Mouse (Mus musculus) midbrain, embryonic 10.5 days (tissue): Measurements from ENCODE around the gene Runx2. TPM values are rescaled to one million over a fixed set of nuclear protein-coding genes. Genes with fewer than 3 reads are reported as not detected.

Experiments
- DNase-seq: peaks from one replicate; pipeline ENCODE4 v3.0.0-alpha.2; 2017; ENCODE audit warnings: low spot score
- H3K27ac ChIP-seq: fragments of 300-500 bp; sonication (generic); replicated peaks from 2 replicates; pipeline ENCODE4 v1.5.1; 2016; ENCODE audit warnings: mild to moderate bottlenecking
- H3K27me3 ChIP-seq: fragments of 300-500 bp; sonication (generic); 2 replicates; pipeline ENCODE4 v1.6.1; 2016; ENCODE audit warnings: low read depth, mild to moderate bottlenecking; ENCODE audit not compliant: poor library complexity, severe bottlenecking
- H3K36me3 ChIP-seq: fragments of 300-500 bp; sonication (generic); 2 replicates; pipeline ENCODE4 v1.6.1; 2016; ENCODE audit warnings: mild to moderate bottlenecking, moderate library complexity
- H3K4me1 ChIP-seq: fragments of 300-500 bp; sonication (generic); 2 replicates; pipeline ENCODE4 v1.6.1; 2016
- H3K4me3 ChIP-seq: fragments of 300-500 bp; sonication (generic); 2 replicates; pipeline ENCODE4 v1.5.1; 2016; ENCODE audit warnings: mild to moderate bottlenecking, moderate library complexity
- H3K9me3 ChIP-seq: fragments of 300-500 bp; sonication (generic); replicated peaks from 2 replicates; pipeline ENCODE4 v1.6.1; 2016; ENCODE audit warnings: mild to moderate bottlenecking
- WGBS: fragments of 180-500 bp; shearing (Covaris S2); methylation state at CpG from one replicate; pipeline ENCODE4 v1.1.7; 2016; 5-methylcytosine and 5-hydroxymethylcytosine counted together
- polyA plus RNA-seq: library from polyadenylated mRNA; unstranded; fragments of >200 nt; fragmentation: Nextera tagmentation; extraction: Ambion mirVana; gene quantifications from 2 replicates; pipeline ENCODE4 v1.2.1, GENCODE M21; 2016

Gene Runx2
- polyA plus RNA-seq, 1 experiment from 2014 or later, result 0.17 TPM

GRCm38 (mm10) chr17:44663872-44664271 is 150.7 kb downstream of the Runx2 start:
- Histone ChIP-seq H3K36me3 (no peaks in the 10 kb centered on the region), H3K27ac (no peak overlapping the region), H3K9me3 (no peaks in the 10 kb centered on the region), H3K27me3 (peaks cover 98% of the 10 kb centered on the region), H3K4me3 (no peak overlapping the region), H3K4me1 (peaks cover 12% of the 10 kb centered on the region)
- DNase-seq, result no peak
- 85% methylated on average over 7 of the region's 7 CpGs for WGBS

GRCm38 (mm10) chr17:44663208-44663607 is 151.4 kb downstream of the Runx2 start:
- WGBS, result 84% methylated on average over 1 of the region's 1 CpGs
- H3K4me3 ChIP-seq, result no peak overlapping the region
- H3K36me3 ChIP-seq, result no peaks in the 10 kb centered on the region
- DNase-seq, result no peak
- H3K9me3 ChIP-seq, result no peaks in the 10 kb centered on the region
- H3K27ac ChIP-seq, result no peak overlapping the region
- peaks cover 98% of the 10 kb centered on the region for H3K27me3 ChIP-seq
- peaks cover 12% of the 10 kb centered on the region for H3K4me1 ChIP-seq

- Histone ChIP-seq H3K4me3 (no peak overlapping the region), H3K36me3 (no peaks in the 10 kb centered on the region), H3K27ac (no peak overlapping the region), H3K9me3 (no peaks in the 10 kb centered on the region), H3K4me1 (peaks cover 12% of the 10 kb centered on the region), H3K27me3 (peaks cover 94% of the 10 kb centered on the region)
- 89% methylated on average over 6 of the region's 6 CpGs for WGBS
- DNase-seq, result no peak
Observed at GRCm38 (mm10) chr17:44662080-44662706, 152.4 kb downstream of the Runx2 start.

GRCm38 (mm10) chr17:44660121-44660806 is 154.3 kb downstream of the Runx2 start:
- no peak for DNase-seq
- Histone ChIP-seq H3K4me1 (peaks cover 1% of the 10 kb centered on the region; the same call in 1 of the 2 replicates), H3K27ac (no peak overlapping the region), H3K4me3 (no peak overlapping the region), H3K36me3 (no peaks in the 10 kb centered on the region), H3K9me3 (no peaks in the 10 kb centered on the region), H3K27me3 (peaks cover 75% of the 10 kb centered on the region)
- 79% methylated on average over 7 of the region's 7 CpGs for WGBS

GRCm38 (mm10) chr17:44654503-44654902 is 160.1 kb downstream of the Runx2 start:
- H3K9me3 ChIP-seq, result no peaks in the 10 kb centered on the region
- H3K36me3 ChIP-seq, result no peaks in the 10 kb centered on the region
- 85% methylated on average over 4 of the region's 4 CpGs for WGBS
- H3K4me1 ChIP-seq, result peaks cover 9% of the 10 kb centered on the region
- no peak overlapping the region for H3K4me3 ChIP-seq
- peaks cover 56% of the 10 kb centered on the region for H3K27me3 ChIP-seq
- no peak for DNase-seq
- H3K27ac ChIP-seq, result no peak overlapping the region

- WGBS, result 93% methylated on average over 3 of the region's 3 CpGs
- H3K4me1 ChIP-seq, result peaks cover 16% of the 10 kb centered on the region
Observed at GRCm38 (mm10) chr17:44653081-44653480, 161.5 kb downstream of the Runx2 start.

GRCm38 (mm10) chr17:44652054-44652453 is 162.5 kb downstream of the Runx2 start:
- Histone ChIP-seq H3K27me3 (peaks cover 54% of the 10 kb centered on the region), H3K36me3 (no peaks in the 10 kb centered on the region), H3K9me3 (no peaks in the 10 kb centered on the region), H3K4me3 (no peak overlapping the region), H3K27ac (no peak overlapping the region), H3K4me1 (peaks cover 23% of the 10 kb centered on the region)
- 32% methylated on average over 7 of the region's 7 CpGs for WGBS
- DNase-seq, result no peak

More at GRCm38 (mm10) chr17:44653081-44653480, 161.5 kb downstream of the Runx2 start:
- H3K27ac ChIP-seq, result no peak overlapping the region
- H3K9me3 ChIP-seq, result no peaks in the 10 kb centered on the region
- H3K4me3 ChIP-seq, result no peak overlapping the region
- no peaks in the 10 kb centered on the region for H3K36me3 ChIP-seq
- DNase-seq, result no peak
- H3K27me3 ChIP-seq, result peaks cover 56% of the 10 kb centered on the region

- no peaks in the 10 kb centered on the region for H3K9me3 ChIP-seq
- peaks cover 25% of the 10 kb centered on the region for H3K4me1 ChIP-seq
- no peak for DNase-seq
- H3K4me3 ChIP-seq, result no peak overlapping the region
- 71% methylated on average over 8 of the region's 8 CpGs for WGBS
- H3K36me3 ChIP-seq, result no peaks in the 10 kb centered on the region
- no peak overlapping the region for H3K27ac ChIP-seq
- peaks cover 54% of the 10 kb centered on the region for H3K27me3 ChIP-seq
Observed at GRCm38 (mm10) chr17:44651613-44652012, 163.0 kb downstream of the Runx2 start.

- WGBS, result 85% methylated on average over 2 of the region's 2 CpGs
- Histone ChIP-seq H3K27me3 (peaks cover 54% of the 10 kb centered on the region), H3K4me3 (no peak overlapping the region), H3K4me1 (peaks cover 25% of the 10 kb centered on the region), H3K36me3 (no peaks in the 10 kb centered on the region), H3K27ac (no peak overlapping the region), H3K9me3 (no peaks in the 10 kb centered on the region)
- no peak for DNase-seq
Observed at GRCm38 (mm10) chr17:44650431-44650830, 164.2 kb downstream of the Runx2 start.

- H3K27ac ChIP-seq, result no peak overlapping the region
- peaks cover 47% of the 10 kb centered on the region for H3K27me3 ChIP-seq
- 54% methylated on average over 8 of the region's 8 CpGs for WGBS
- no peak for DNase-seq
- no peaks in the 10 kb centered on the region for H3K36me3 ChIP-seq
- H3K4me1 ChIP-seq, result peaks cover 25% of the 10 kb centered on the region
- no peak overlapping the region for H3K4me3 ChIP-seq
- no peaks in the 10 kb centered on the region for H3K9me3 ChIP-seq
Observed at GRCm38 (mm10) chr17:44649056-44649455, 165.5 kb downstream of the Runx2 start.

GRCm38 (mm10) chr17:44647916-44648315 is 166.7 kb downstream of the Runx2 start:
- Histone ChIP-seq H3K27me3 (peaks cover 36% of the 10 kb centered on the region), H3K27ac (no peak overlapping the region), H3K36me3 (no peaks in the 10 kb centered on the region), H3K9me3 (no peaks in the 10 kb centered on the region), H3K4me1 (peaks cover 25% of the 10 kb centered on the region), H3K4me3 (no peak overlapping the region)
- no peak for DNase-seq
- 94% methylated on average over 6 of the region's 6 CpGs for WGBS

GRCm38 (mm10) chr17:44645146-44645545 is 169.5 kb downstream of the Runx2 start:
- no peaks in the 10 kb centered on the region for H3K36me3 ChIP-seq
- peaks cover 16% of the 10 kb centered on the region for H3K4me1 ChIP-seq
- H3K4me3 ChIP-seq, result no peak overlapping the region
- 92% methylated on average over 8 of the region's 8 CpGs for WGBS
- H3K27ac ChIP-seq, result no peak overlapping the region
- H3K9me3 ChIP-seq, result no peaks in the 10 kb centered on the region
- DNase-seq, result no peak
- H3K27me3 ChIP-seq, result peaks cover 23% of the 10 kb centered on the region

- DNase-seq, result no peak
- 91% methylated on average over 6 of the region's 6 CpGs for WGBS
- H3K4me1 ChIP-seq, result peaks cover 13% of the 10 kb centered on the region
Observed at GRCm38 (mm10) chr17:44643260-44643659, 171.3 kb downstream of the Runx2 start.

More at GRCm38 (mm10) chr17:44643260-44643659, 171.3 kb downstream of the Runx2 start:
- no peaks in the 10 kb centered on the region for H3K9me3 ChIP-seq
- H3K36me3 ChIP-seq, result no peaks in the 10 kb centered on the region
- H3K27me3 ChIP-seq, result peaks cover 4% of the 10 kb centered on the region
- H3K4me3 ChIP-seq, result no peak overlapping the region
- H3K27ac ChIP-seq, result no peak overlapping the region
